ENCODE assay signal across 15 mouse cellular contexts in the genomic region with DNA sequence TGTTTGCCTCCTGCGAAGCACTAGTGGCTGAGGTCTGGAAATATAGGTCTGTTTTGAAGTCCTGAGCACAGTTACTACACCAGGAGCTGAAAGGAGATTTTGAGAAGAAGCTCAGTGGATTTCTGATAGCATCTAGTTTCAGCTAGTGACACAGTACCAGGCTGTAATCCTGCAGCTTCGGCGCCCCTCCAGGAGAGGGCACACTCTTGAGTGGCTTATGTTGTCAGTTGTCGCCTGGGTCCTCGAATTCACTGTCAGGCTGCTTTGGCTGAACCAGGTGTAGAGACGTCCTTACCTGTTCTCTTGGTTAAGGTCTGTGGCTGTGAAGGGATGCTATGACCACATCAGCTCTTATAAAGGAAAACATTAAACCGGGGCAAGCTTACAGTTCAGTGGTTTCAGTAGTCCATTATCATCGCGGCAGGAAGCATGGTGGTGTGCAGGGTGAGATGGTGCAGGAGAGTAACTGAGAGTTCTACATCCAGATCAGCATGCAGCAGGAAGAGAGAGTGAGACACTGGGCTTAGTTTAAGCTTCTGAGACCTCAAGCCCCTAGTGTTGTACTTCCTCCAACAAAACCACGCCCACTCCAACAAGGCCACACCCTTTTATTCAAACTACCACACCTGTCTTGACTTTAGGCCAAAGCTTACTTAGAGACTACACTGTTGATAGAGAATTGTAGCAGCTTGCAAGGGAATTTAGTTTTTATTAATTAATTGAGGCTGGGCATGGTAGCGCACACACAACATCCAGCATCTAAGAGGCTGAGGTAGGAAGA.
DNase-seq lines count a peak whose midpoint lies in the region; ATAC-seq lines count a peak whose summit lies in the region.
"Had no signal": no experiment of that assay in that cellular context is flagged by ENCODE, and none has a peak within 500 bp of the region (broad histone marks: within the 10 kb centered on the region; RNA-seq: fewer than 3 reads in every experiment).

No protein-coding gene starts in this region.

- H3K27me3 ChIP-seq in liver, embryonic 12.5 days (replicated peaks), result no peaks in the 10 kb centered on the region
- H3K27me3 ChIP-seq: embryonic facial prominence, embryonic 13.5 days; limb, embryonic 13.5 days had no signal

- H3K36me3 ChIP-seq in liver, embryonic 12.5 days, result peaks cover 37% of the 10 kb centered on the region

- H3K9me3 ChIP-seq in liver, embryonic 12.5 days (replicated peaks), result no peaks in the 10 kb centered on the region
- H3K9me3 ChIP-seq: embryonic facial prominence, embryonic 13.5 days; limb, embryonic 13.5 days; midbrain, embryonic 10.5 days had no signal

- H3K27ac ChIP-seq in liver, embryonic 12.5 days, result no peak overlapping the region
- H3K27ac ChIP-seq: embryonic facial prominence, embryonic 13.5 days; limb, embryonic 13.5 days; midbrain, embryonic 10.5 days had no signal

- H3K4me2 ChIP-seq in liver, embryonic 12.5 days, result no peak overlapping the region
- H3K4me2 ChIP-seq: embryonic facial prominence, embryonic 13.5 days; limb, embryonic 13.5 days had no signal

- DNase-seq in thymus, postnatal 25 days, result peak; percentile 11
- DNase-seq in thymus, postnatal 36 days, result no peak
- peak; percentile 41 for DNase-seq in T-cell, adult 2 months (ENCODE audit: low spot score)
- no peak for DNase-seq in embryo, embryonic 10.5 days (ENCODE audit: low spot score)
- DNase-seq in layer of hippocampus, postnatal 14 days (ENCODE audit: low spot score in 2 of 2), result no peak
- DNase-seq: cerebellum, postnatal 36 days; kidney, adult 11 months; kidney, postnatal 14 days; layer of hippocampus, postnatal 36 days had no signal

- H3K4me1 ChIP-seq in liver, embryonic 12.5 days, result peaks cover 10% of the 10 kb centered on the region
- H3K4me1 ChIP-seq: embryonic facial prominence, embryonic 13.5 days had no signal

- H3K4me3 ChIP-seq in liver, embryonic 12.5 days, result no peak overlapping the region
- H3K4me3 ChIP-seq: embryonic facial prominence, embryonic 13.5 days; limb, embryonic 13.5 days; midbrain, embryonic 10.5 days; myocyte had no signal

- WGBS in liver, embryonic 12.5 days (ENCODE audit: insufficient replicate concordance), result 78% methylated on average over 11 of the region's 11 CpGs

- H3K9ac ChIP-seq in liver, embryonic 12.5 days, result no peak overlapping the region
- H3K9ac ChIP-seq: embryonic facial prominence, embryonic 13.5 days; limb, embryonic 13.5 days had no signal

- peak; percentile 49; the same call in 1 of the 2 replicates for ATAC-seq in liver, embryonic 12.5 days
- ATAC-seq in megakaryocyte, adult 5-6 weeks (ENCODE audit: poor library complexity, severe bottlenecking), result no peak

Comparison
In these comparisons a context has a peak if more than half of its experiments do, and no peak if none do; other contexts are left out.
1. DNase-seq: peak in thymus, postnatal 25 days (single experiment) and T-cell, adult 2 months (single experiment); none in thymus, postnatal 36 days (0 of 2), embryo, embryonic 10.5 days (single experiment) and layer of hippocampus, postnatal 14 days (0 of 2).